Mouse (Mus musculus) megakaryocyte, adult 5-6 weeks (primary cell): ENCODE measurements around the gene Hdgfl3. TPM values are rescaled to one million over a fixed set of nuclear protein-coding genes. Genes with fewer than 3 reads are reported as not detected.

ENCODE experiments used
- ATAC-seq: 2 replicates; pipeline ENCODE4 v1.8.0; 2016; ENCODE audit warnings: mild to moderate bottlenecking, inconsistent platforms; ENCODE audit not compliant: poor library complexity, severe bottlenecking
- total RNA-seq, 2 experiments: library from RNA; stranded (forward) in 1 of 2; stranded (reverse) in 1 of 2; fragments of 153-499, 151-499 nt in 1 of 2; fragments of 221-1000, 200-1000 nt in 1 of 2; gene quantifications; 2 replicates each; pipeline versions ENCODE4 v1.2.3 to v1.2.4; 2015 to 2017

Gene Hdgfl3
- 0.02 and 0.16 TPM in 2 replicates for total RNA-seq (2015)
- 0.57 and 0.62 TPM in 2 replicates for total RNA-seq (2017)

- ATAC-seq, result no peak
These were observed at the start of gene Hdgfl3 for GRCm38 (mm10) chr7:81934267-81934745. Gene Hdgfl3 (minus strand): TSS chr7:81934473.

- ATAC-seq, result no peak
These were observed 49.4 kb upstream of the Hdgfl3 start for GRCm38 (mm10) chr7:81983651-81984050.

- ATAC-seq, result no peak
These were observed 44.0 kb upstream of the Hdgfl3 start for GRCm38 (mm10) chr7:81978304-81978703.

GRCm38 (mm10) chr7:81974616-81975015 lies 40.3 kb upstream of the Hdgfl3 start:
- no peak for ATAC-seq

- no peak for ATAC-seq
These were observed 39.7 kb upstream of the Hdgfl3 start for GRCm38 (mm10) chr7:81973939-81974338.

GRCm38 (mm10) chr7:81973339-81973738 lies 39.1 kb upstream of the Hdgfl3 start:
- ATAC-seq, result no peak

GRCm38 (mm10) chr7:81968975-81969374 lies 34.7 kb upstream of the Hdgfl3 start:
- no peak for ATAC-seq

- no peak for ATAC-seq
These were observed 34.2 kb upstream of the Hdgfl3 start for GRCm38 (mm10) chr7:81968451-81968850.

GRCm38 (mm10) chr7:81966195-81966594 lies 31.9 kb upstream of the Hdgfl3 start:
- no peak for ATAC-seq

GRCm38 (mm10) chr7:81959704-81960103 lies 25.4 kb upstream of the Hdgfl3 start:
- peak; percentile 60 for ATAC-seq

- 0 out of 2 replicates have a peak, but pooled peaks have one; percentile 38 for ATAC-seq
These were observed 20.1 kb upstream of the Hdgfl3 start for GRCm38 (mm10) chr7:81954208-81954846.

GRCm38 (mm10) chr7:81950499-81950898 lies 16.2 kb upstream of the Hdgfl3 start:
- no peak for ATAC-seq

- ATAC-seq, result no peak
These were observed 11.1 kb upstream of the Hdgfl3 start for GRCm38 (mm10) chr7:81945398-81945797.

- no peak for ATAC-seq
These were observed 533 bp upstream of the Hdgfl3 start for GRCm38 (mm10) chr7:81934806-81935205.

- ATAC-seq, result no peak
These were observed 539 bp downstream of the Hdgfl3 start for GRCm38 (mm10) chr7:81933601-81934266.

GRCm38 (mm10) chr7:81933061-81933600 lies 1.1 kb downstream of the Hdgfl3 start:
- no peak for ATAC-seq

GRCm38 (mm10) chr7:81932521-81933045 lies 1.7 kb downstream of the Hdgfl3 start:
- ATAC-seq, result no peak

- no peak for ATAC-seq
These were observed 5.3 kb downstream of the Hdgfl3 start for GRCm38 (mm10) chr7:81928998-81929397.

- ATAC-seq, result peak; percentile 86
These were observed 12.8 kb downstream of the Hdgfl3 start for GRCm38 (mm10) chr7:81921379-81921952.

- no peak for ATAC-seq
These were observed 14.0 kb downstream of the Hdgfl3 start for GRCm38 (mm10) chr7:81920314-81920713.

GRCm38 (mm10) chr7:81918316-81918715 lies 16.0 kb downstream of the Hdgfl3 start:
- no peak for ATAC-seq
